Mouse (Mus musculus) lung, embryonic 15.5 days (tissue): ENCODE measurements around the gene Olfr1131. TPM values are rescaled to one million over a fixed set of nuclear protein-coding genes. Genes with fewer than 3 reads are reported as not detected.
"Not testable (repeated sequence)": the region's sequence is repeated elsewhere in the genome, so short reads cannot be mapped to it uniquely, and the experiment has no call there.

ENCODE experiments used
- ATAC-seq: fragments of 200-750 bp; cut with Nextera tagmentation; 2 replicates; pipeline ENCODE4 v1.8.0; 2017; ENCODE audit warnings: moderate number of reproducible peaks, borderline replicate concordance; ENCODE audit not compliant: low FRiP score, low TSS enrichment; ENCODE audit errors: extremely low read depth
- H3K27ac ChIP-seq: fragments of 300-500 bp; sonication (generic); 2 replicates; pipeline ENCODE4 v1.5.1; 2015; ENCODE audit warnings: moderate library complexity, mild to moderate bottlenecking, inconsistent platforms
- H3K27me3 ChIP-seq: fragments of 300-500 bp; sonication (generic); 2 replicates; pipeline ENCODE4 v1.6.1; 2015; ENCODE audit warnings: inconsistent platforms
- H3K36me3 ChIP-seq: fragments of 300-500 bp; sonication (generic); 2 replicates; pipeline ENCODE4 v1.6.1; 2015; ENCODE audit warnings: inconsistent platforms
- H3K4me1 ChIP-seq: fragments of 300-500 bp; sonication (generic); 2 replicates; pipeline ENCODE4 v1.6.1; 2015; ENCODE audit warnings: inconsistent platforms
- H3K4me2 ChIP-seq: fragments of 300-500 bp; sonication (generic); 2 replicates; pipeline ENCODE4 v1.6.1; 2015; ENCODE audit warnings: inconsistent platforms, mild to moderate bottlenecking, moderate library complexity
- H3K4me3 ChIP-seq: fragments of 300-500 bp; sonication (generic); 2 replicates; pipeline ENCODE4 v1.5.1; 2015; ENCODE audit warnings: mild to moderate bottlenecking, inconsistent platforms
- H3K9ac ChIP-seq: fragments of 300-500 bp; sonication (generic); 2 replicates; pipeline ENCODE4 v1.6.1; 2015; ENCODE audit warnings: inconsistent platforms
- H3K9me3 ChIP-seq: fragments of 300-500 bp; sonication (generic); 2 replicates; pipeline ENCODE4 v1.6.1; 2016; ENCODE audit warnings: inconsistent platforms
- WGBS: fragments of 180-500 bp; shearing (Covaris S2); methylation state at CpG from one replicate; pipeline ENCODE4 v1.1.7; 2015; 5-methylcytosine and 5-hydroxymethylcytosine counted together
- polyA plus RNA-seq: library from polyadenylated mRNA; unstranded; fragments of >200 nt; fragmentation: Nextera tagmentation; extraction: Ambion mirVana; gene quantifications from 2 replicates; pipeline ENCODE4 v1.2.1, GENCODE M21; 2015

Gene Olfr1131
- polyA plus RNA-seq: not detected in 2 replicates

- H3K4me2 ChIP-seq: no peak within 1 kb of the TSS
- no peak for ATAC-seq
- H3K9ac ChIP-seq: no peak within 1 kb of the TSS
- no peaks in the 10 kb centered on the region for H3K27me3 ChIP-seq
- H3K36me3 ChIP-seq: no peaks in the 10 kb centered on the region
- 65% methylated on average over 3 of the region's 3 CpGs for WGBS
- no peak within 1 kb of the TSS for H3K27ac ChIP-seq
- no peak within 1 kb of the TSS for H3K4me3 ChIP-seq
- no peaks in the 10 kb centered on the region for H3K9me3 ChIP-seq
- H3K4me1 ChIP-seq: no peaks in the 10 kb centered on the region
These were observed at the start of gene Olfr1131 for GRCm38 (mm10) chr2:87626804-87627203. Olfr1131 (plus strand) TSS chr2:87627104.

- not testable (repeated sequence) for H3K4me2 ChIP-seq, H3K27me3 ChIP-seq, H3K4me1 ChIP-seq, H3K9me3 ChIP-seq, H3K36me3 ChIP-seq, ATAC-seq, H3K4me3 ChIP-seq, H3K27ac ChIP-seq, H3K9ac ChIP-seq
These were observed 21.0 kb upstream of the Olfr1131 start, which contains the start of gene Olfr1130 for GRCm38 (mm10) chr2:87605912-87606311. Olfr1130 (plus strand) TSS chr2:87606212.

GRCm38 (mm10) chr2:87637435-87637834 is 10.5 kb downstream of the Olfr1131 start, which contains the start of gene Olfr1132:
Olfr1132 (minus strand) TSS chr2:87637535.
- Histone ChIP-seq H3K27me3 (no peaks in the 10 kb centered on the region), H3K4me3 (no peak within 1 kb of the TSS), H3K4me1 (no peaks in the 10 kb centered on the region), H3K36me3 (no peaks in the 10 kb centered on the region), H3K4me2 (no peak within 1 kb of the TSS), H3K9ac (no peak within 1 kb of the TSS), H3K9me3 (no peaks in the 10 kb centered on the region), H3K27ac (no peak within 1 kb of the TSS)
- ATAC-seq: no peak

- H3K4me1 ChIP-seq: no peaks in the 10 kb centered on the region
- H3K27ac ChIP-seq: no peak overlapping the region
- no peaks in the 10 kb centered on the region for H3K27me3 ChIP-seq
- no peak overlapping the region for H3K4me2 ChIP-seq
- H3K9ac ChIP-seq: no peak overlapping the region
- H3K36me3 ChIP-seq: no peaks in the 10 kb centered on the region
- no peak for ATAC-seq
- H3K4me3 ChIP-seq: no peak overlapping the region
- no peaks in the 10 kb centered on the region for H3K9me3 ChIP-seq
These were observed 15.5 kb downstream of the Olfr1131 start for GRCm38 (mm10) chr2:87642441-87642840.

- H3K9me3 ChIP-seq: no peaks in the 10 kb centered on the region
- no peak within 1 kb of the TSS for H3K27ac ChIP-seq
- no peak within 1 kb of the TSS for H3K9ac ChIP-seq
- H3K36me3 ChIP-seq: no peaks in the 10 kb centered on the region
- H3K27me3 ChIP-seq: no peaks in the 10 kb centered on the region
- no peak within 1 kb of the TSS for H3K4me2 ChIP-seq
- H3K4me3 ChIP-seq: no peak within 1 kb of the TSS
- H3K4me1 ChIP-seq: no peaks in the 10 kb centered on the region
- no peak for ATAC-seq
These were observed 20.4 kb downstream of the Olfr1131 start, which contains the start of gene Olfr1133 for GRCm38 (mm10) chr2:87647274-87647673. Olfr1133 (minus strand) TSS chr2:87647374.

- Histone ChIP-seq H3K27me3 (no peaks in the 10 kb centered on the region), H3K9ac (no peak within 1 kb of the TSS), H3K4me2 (no peak within 1 kb of the TSS), H3K4me3 (no peak within 1 kb of the TSS), H3K9me3 (no peaks in the 10 kb centered on the region), H3K4me1 (no peaks in the 10 kb centered on the region), H3K27ac (no peak within 1 kb of the TSS), H3K36me3 (no peaks in the 10 kb centered on the region)
- WGBS: 84% methylated on average over 2 of the region's 2 CpGs
- no peak for ATAC-seq
These were observed 31.5 kb downstream of the Olfr1131 start, which contains the start of gene Olfr1134 for GRCm38 (mm10) chr2:87658360-87658759. Olfr1134 (minus strand) TSS chr2:87658460.

- no peaks in the 10 kb centered on the region for H3K36me3 ChIP-seq
- H3K27me3 ChIP-seq: no peaks in the 10 kb centered on the region
- no peak within 1 kb of the TSS for H3K27ac ChIP-seq
- no peak within 1 kb of the TSS for H3K9ac ChIP-seq
- H3K4me3 ChIP-seq: no peak within 1 kb of the TSS
- 7% methylated on average over 1 of the region's 1 CpGs for WGBS
- no peaks in the 10 kb centered on the region for H3K4me1 ChIP-seq
- H3K9me3 ChIP-seq: no peaks in the 10 kb centered on the region
- H3K4me2 ChIP-seq: no peak within 1 kb of the TSS
- no peak for ATAC-seq
These were observed 46.7 kb downstream of the Olfr1131 start, which contains the start of gene Olfr1135 for GRCm38 (mm10) chr2:87673564-87673963. Olfr1135 (minus strand) TSS chr2:87673664.

Other genes starting within 250 kb of the Olfr1131 start
- not detected in 2 replicates for gene Olfr1122, start 241.3 kb upstream of the Olfr1131 start, polyA plus RNA-seq
- gene Olfr1123, start 210.5 kb upstream of the Olfr1131 start, polyA plus RNA-seq: not detected in 2 replicates
- 0.07 and 0.09 TPM in 2 replicates for gene Olfr1124, start 196.8 kb upstream of the Olfr1131 start, polyA plus RNA-seq
- gene Olfr1126, start 173.1 kb upstream of the Olfr1131 start, polyA plus RNA-seq: not detected in 2 replicates
- gene Pramel7, start 130.0 kb upstream of the Olfr1131 start, polyA plus RNA-seq: not detected in 2 replicates
- gene Pramel6, start 120.5 kb upstream of the Olfr1131 start, polyA plus RNA-seq: not detected in 2 replicates
- not detected in 2 replicates for gene Olfr153, start 95.3 kb upstream of the Olfr1131 start, polyA plus RNA-seq
- not detected in 2 replicates for gene Olfr1128, start 81.6 kb upstream of the Olfr1131 start, polyA plus RNA-seq
- gene Olfr1129, start 53.2 kb upstream of the Olfr1131 start, polyA plus RNA-seq: not detected in 2 replicates
- gene Olfr1130, start 20.9 kb upstream of the Olfr1131 start, polyA plus RNA-seq: not detected in 2 replicates
- not detected in 2 replicates for gene Olfr1132, start 10.4 kb downstream of the Olfr1131 start, polyA plus RNA-seq
- not detected in 2 replicates for gene Olfr1133, start 20.3 kb downstream of the Olfr1131 start, polyA plus RNA-seq
- gene Olfr1134, start 31.4 kb downstream of the Olfr1131 start, polyA plus RNA-seq: not detected in 2 replicates
- not detected in 2 replicates for gene Olfr1135, start 46.6 kb downstream of the Olfr1131 start, polyA plus RNA-seq
- not detected in 2 replicates for gene Olfr1136, start 66.8 kb downstream of the Olfr1131 start, polyA plus RNA-seq
- not detected in 2 replicates for gene Olfr1137, start 86.1 kb downstream of the Olfr1131 start, polyA plus RNA-seq
- not detected in 2 replicates for gene Olfr1138, start 112.9 kb downstream of the Olfr1131 start, polyA plus RNA-seq
- not detected in 2 replicates for gene Olfr1140, start 116.6 kb downstream of the Olfr1131 start, polyA plus RNA-seq
- not detected in 2 replicates for gene Olfr1141, start 126.9 kb downstream of the Olfr1131 start, polyA plus RNA-seq
- not detected in 2 replicates for gene Olfr152, start 152.4 kb downstream of the Olfr1131 start, polyA plus RNA-seq
- gene Olfr1143, start 173.5 kb downstream of the Olfr1131 start, polyA plus RNA-seq: not detected in 2 replicates
- not detected in 2 replicates for gene Olfr1145, start 182.7 kb downstream of the Olfr1131 start, polyA plus RNA-seq
- gene Olfr1148, start 203.4 kb downstream of the Olfr1131 start, polyA plus RNA-seq: not detected in 2 replicates
- not detected in 2 replicates for gene Olfr1150-ps1, start 216.9 kb downstream of the Olfr1131 start, polyA plus RNA-seq
- not detected in 2 replicates for gene Olfr1151, start 228.8 kb downstream of the Olfr1131 start, polyA plus RNA-seq
- gene Olfr1152, start 239.4 kb downstream of the Olfr1131 start, polyA plus RNA-seq: not detected in 2 replicates